Mouse (Mus musculus) liver, postnatal 0 days (tissue): ENCODE measurements around the gene Slc25a48. TPM values are rescaled to one million over a fixed set of nuclear protein-coding genes. Genes with fewer than 3 reads are reported as not detected.
A peak's percentile ranks its signal among the peaks of the same experiment; 100 is the strongest.

Source experiments
- ATAC-seq: fragments of 200-750 bp; cut with Nextera tagmentation; 2 replicates; pipeline ENCODE4 v1.8.0; 2017; ENCODE audit warnings: mild to moderate bottlenecking, moderate library complexity
- DNase-seq: peaks from one replicate; pipeline ENCODE4 v3.0.0-alpha.2; 2016
- H3K27ac ChIP-seq: fragments of 300-500 bp; sonication (generic); 2 replicates; pipeline ENCODE4 v1.5.1; 2014; ENCODE audit warnings: antibody characterized with exemption, moderate library complexity, mild to moderate bottlenecking, low read depth
- H3K27me3 ChIP-seq: fragments of 300-500 bp; sonication (generic); 2 replicates; pipeline ENCODE4 v1.6.1; 2014; ENCODE audit warnings: low read length, control low read depth, mixed read lengths; ENCODE audit not compliant: insufficient read depth
- H3K36me3 ChIP-seq: fragments of 300-500 bp; sonication (generic); replicated peaks from 2 replicates; pipeline ENCODE4 v1.6.1; 2014; ENCODE audit warnings: mild to moderate bottlenecking, control low read depth, low read length, moderate library complexity, mixed read lengths; ENCODE audit not compliant: insufficient read depth
- H3K4me1 ChIP-seq: fragments of 300-500 bp; sonication (generic); 2 replicates; pipeline ENCODE4 v1.6.1; 2014; ENCODE audit warnings: antibody characterized with exemption, mild to moderate bottlenecking, control low read depth; ENCODE audit not compliant: insufficient read depth
- H3K4me2 ChIP-seq: fragments of 300-500 bp; sonication (generic); 2 replicates; pipeline ENCODE4 v1.6.1; 2014; ENCODE audit warnings: low read depth, mild to moderate bottlenecking, low read length, moderate library complexity, mixed read lengths
- H3K4me3 ChIP-seq: fragments of 300-500 bp; sonication (generic); 2 replicates; pipeline ENCODE4 v1.5.1; 2014; ENCODE audit warnings: low read depth, low read length
- H3K9ac ChIP-seq: fragments of 300-500 bp; sonication (generic); replicated peaks from 2 replicates; pipeline ENCODE4 v1.6.1; 2014; ENCODE audit warnings: mild to moderate bottlenecking, moderate library complexity
- H3K9me3 ChIP-seq: fragments of 300-500 bp; sonication (generic); 2 replicates; pipeline ENCODE4 v1.6.1; 2016; ENCODE audit warnings: mild to moderate bottlenecking, control low read depth, low read length, mixed read lengths
- CTCF ChIP-seq: sonication (generic); IDR thresholded peaks from 2 replicates; pipeline ENCODE4 v1.5.1; 2016; ENCODE audit warnings: antibody characterized with exemption, low read depth
- EP300 ChIP-seq: IDR thresholded peaks from 2 replicates; pipeline ENCODE4 v1.6.1; 2016; ENCODE audit warnings: antibody characterized with exemption, low read depth, mild to moderate bottlenecking
- WGBS: fragments of 180-500 bp; shearing (Covaris S2); extraction: QIAGEN DNeasy Blood & Tissue Kit; methylation state at CpG from one replicate; pipeline ENCODE4 v1.1.7; 2014; ENCODE audit not compliant: insufficient replicate concordance; 5-methylcytosine and 5-hydroxymethylcytosine counted together
- polyA plus RNA-seq: library from polyadenylated mRNA; unstranded; fragments of >200 nt; fragmentation: Nextera tagmentation; extraction: Ambion mirVana; gene quantifications from 2 replicates; pipeline ENCODE4 v1.2.1, GENCODE M21; 2015

The Slc25a48 gene
- 1.5 and 1.6 TPM in 2 replicates for polyA plus RNA-seq

DNA sequence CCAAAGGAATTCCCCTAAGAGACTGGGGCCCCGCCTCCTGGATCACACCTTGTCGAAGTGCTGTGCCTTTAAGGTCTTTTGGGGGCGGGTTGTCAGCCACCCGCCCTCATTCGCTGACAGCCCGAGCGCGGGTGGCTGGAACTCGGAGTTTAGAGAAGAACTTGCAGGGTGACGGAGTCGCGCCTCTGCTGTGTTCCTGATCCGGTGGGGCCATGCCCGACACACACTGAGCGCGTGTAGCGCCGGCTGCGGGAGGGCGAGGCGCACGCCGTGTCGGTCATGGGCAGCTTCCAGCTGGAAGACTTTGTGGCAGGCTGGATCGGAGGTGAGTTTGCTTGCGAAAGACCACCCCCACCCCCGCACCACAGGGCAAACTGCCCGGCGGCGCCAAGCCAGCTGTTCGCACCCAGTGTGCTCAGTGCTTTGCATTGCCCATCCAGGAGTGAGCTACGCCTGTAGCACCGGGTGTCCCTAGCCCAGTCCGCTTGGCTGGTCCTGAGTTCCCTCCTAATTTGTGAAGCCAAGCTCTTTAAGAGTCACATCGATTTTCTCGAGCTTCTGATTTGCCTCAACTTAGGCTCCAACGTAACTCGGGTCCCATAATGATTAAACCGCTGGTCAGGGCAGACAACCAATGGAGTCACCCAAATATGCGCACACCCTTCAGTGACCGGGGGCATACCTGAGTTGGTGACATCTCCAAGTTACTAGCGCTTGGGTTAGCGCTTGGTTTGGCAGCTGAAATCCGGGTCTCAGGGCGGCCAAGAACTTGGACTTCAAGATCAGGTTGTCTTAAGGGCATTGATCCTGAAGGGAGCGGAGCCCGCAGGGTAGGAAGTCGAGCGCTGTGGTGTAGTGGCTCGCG, at the start of gene Slc25a48:
Gene Slc25a48, plus strand, starts transcription at position 145 of the 865 bp plus-strand sequence.
- peak; percentile 71 for DNase-seq
- Histone ChIP-seq H3K4me1 (no peaks in the 10 kb centered on the region; the same call in none of the 2 replicates), H3K4me2 (peak within 1 kb of the TSS; percentile 63), H3K9ac (peak within 1 kb of the TSS; percentile 54), H3K27me3 (peaks cover 11% of the 10 kb centered on the region; the same call in 1 of the 2 replicates), H3K4me3 (peak within 1 kb of the TSS; percentile 53), H3K27ac (peak within 1 kb of the TSS; percentile 94), H3K36me3 (no peaks in the 10 kb centered on the region), H3K9me3 (peaks cover 3% of the 10 kb centered on the region; the same call in 1 of the 2 replicates)
- 3% methylated on average over 51 of the region's 51 CpGs for WGBS
- TF ChIP-seq EP300 = 0 out of 2 replicates have a peak, but pooled peaks have one; percentile 36
- TF ChIP-seq CTCF = no peak
- peak; percentile 93 for ATAC-seq

DNA sequence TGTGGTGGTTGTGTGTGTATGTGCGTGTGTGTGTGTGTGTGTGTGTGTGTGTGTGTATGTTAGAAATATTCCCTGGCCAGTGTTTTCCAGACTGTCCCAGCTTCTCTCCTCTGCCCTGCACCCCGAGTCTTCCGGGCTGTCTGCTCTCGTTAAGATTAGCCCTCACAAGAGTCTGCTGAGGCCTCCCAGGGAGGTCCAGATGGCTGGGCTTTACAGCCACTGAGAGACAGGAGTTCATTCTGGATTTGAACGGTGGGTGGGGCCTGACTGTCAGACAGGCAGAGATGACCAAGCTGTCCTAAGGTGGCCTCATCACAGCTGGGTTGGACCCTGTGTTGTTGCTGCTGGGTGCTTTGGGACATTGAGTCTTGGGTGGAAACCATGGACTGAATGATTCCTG, 40.6 kb upstream of the Slc25a48 start:
- 59% methylated on average over 5 of the region's 5 CpGs for WGBS
- no peak for ATAC-seq
- no peak for TF ChIP-seq CTCF
- no peak for TF ChIP-seq EP300

DNA sequence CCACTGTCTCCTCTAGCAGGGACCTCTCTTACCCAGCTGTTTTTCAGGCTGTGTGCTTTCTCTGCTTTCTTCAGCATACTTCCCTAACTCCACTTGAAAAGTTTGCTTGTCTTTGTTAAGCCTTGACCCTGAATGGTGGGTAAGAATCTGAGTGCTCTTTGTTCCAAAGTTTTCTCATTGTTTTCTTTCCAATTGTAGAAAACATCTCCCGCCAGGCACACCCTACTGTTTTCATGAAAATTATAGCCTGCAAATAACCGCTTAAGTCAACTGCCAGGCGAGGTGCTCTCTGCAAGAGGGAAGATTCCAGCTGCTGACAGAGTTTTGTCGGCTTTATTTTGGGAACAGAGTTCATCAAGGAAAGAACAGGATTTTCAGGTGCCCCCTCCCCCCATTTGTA, 37.0 kb upstream of the Slc25a48 start:
- H3K27ac ChIP-seq = no peak overlapping the region
- H3K9ac ChIP-seq = no peak overlapping the region
- no peak overlapping the region for H3K4me3 ChIP-seq
- no peak for ATAC-seq
- no peaks in the 10 kb centered on the region for H3K27me3 ChIP-seq
- no peaks in the 10 kb centered on the region for H3K36me3 ChIP-seq
- DNase-seq = no peak
- H3K9me3 ChIP-seq = no peaks in the 10 kb centered on the region
- no peak for TF ChIP-seq EP300
- no peak for TF ChIP-seq CTCF
- no peak overlapping the region for H3K4me2 ChIP-seq
- H3K4me1 ChIP-seq = no peaks in the 10 kb centered on the region
- WGBS = 74% methylated on average over 4 of the region's 4 CpGs

More for the DNA sequence above, 40.6 kb upstream of the Slc25a48 start:
- no peaks in the 10 kb centered on the region for H3K36me3 ChIP-seq
- H3K9me3 ChIP-seq = no peaks in the 10 kb centered on the region
- H3K27me3 ChIP-seq = no peaks in the 10 kb centered on the region
- no peak overlapping the region for H3K27ac ChIP-seq
- DNase-seq = no peak
- H3K9ac ChIP-seq = no peak overlapping the region
- no peak overlapping the region for H3K4me3 ChIP-seq
- no peak overlapping the region for H3K4me2 ChIP-seq
- no peaks in the 10 kb centered on the region for H3K4me1 ChIP-seq

DNA sequence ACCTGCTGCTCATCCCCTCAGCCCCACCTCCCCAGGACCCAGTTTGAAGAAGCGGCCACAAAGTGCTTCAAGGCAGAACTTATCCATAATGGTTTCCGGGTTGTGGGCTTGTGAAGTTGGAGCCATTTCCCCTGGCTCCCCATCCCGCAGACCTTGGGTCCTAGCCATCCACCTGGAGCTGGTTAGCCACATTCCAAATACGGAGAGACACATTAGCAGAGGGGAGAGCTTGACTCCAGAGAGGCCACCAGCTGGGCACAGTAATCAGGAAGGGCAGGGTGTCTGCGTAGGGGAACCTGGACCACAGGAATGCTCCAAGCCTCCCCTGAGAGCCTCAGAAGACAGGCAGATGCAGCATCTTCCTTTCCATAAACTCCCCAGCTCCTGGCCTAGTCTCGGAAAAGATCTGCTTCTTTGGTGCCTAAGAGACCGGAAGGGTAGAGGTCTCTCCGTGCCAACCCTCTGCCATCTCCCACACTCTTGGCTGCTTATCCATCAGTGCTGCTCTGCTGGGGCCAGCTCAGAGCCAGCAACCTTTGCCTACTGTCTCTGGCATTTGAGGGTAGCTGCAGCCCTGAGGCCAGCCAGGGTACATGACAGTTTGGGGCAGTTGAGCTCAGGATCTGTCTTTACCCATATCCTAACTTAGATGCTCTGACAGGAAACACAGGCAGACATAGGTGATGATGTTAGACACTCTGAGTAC, 34.6 kb upstream of the Slc25a48 start:
- 80% methylated on average over 8 of the region's 8 CpGs for WGBS
- H3K27me3 ChIP-seq = no peaks in the 10 kb centered on the region
- H3K27ac ChIP-seq = no peak overlapping the region
- no peaks in the 10 kb centered on the region for H3K4me1 ChIP-seq
- DNase-seq (no peak), ATAC-seq (no peak)
- no peaks in the 10 kb centered on the region for H3K9me3 ChIP-seq
- TF ChIP-seq EP300 (no peak), CTCF (no peak)
- no peak overlapping the region for H3K9ac ChIP-seq
- H3K4me3 ChIP-seq = no peak overlapping the region
- no peaks in the 10 kb centered on the region for H3K36me3 ChIP-seq
- no peak overlapping the region for H3K4me2 ChIP-seq

GRCm38 (mm10) chr13:56404511-56405140, 33.5 kb upstream of the Slc25a48 start:
- H3K4me3 ChIP-seq = no peak overlapping the region
- H3K4me1 ChIP-seq = no peaks in the 10 kb centered on the region
- no peak overlapping the region for H3K4me2 ChIP-seq
- no peak overlapping the region for H3K27ac ChIP-seq
- 66% methylated on average over 6 of the region's 6 CpGs for WGBS
- ATAC-seq (no peak), DNase-seq (no peak)
- no peak for TF ChIP-seq EP300
- no peak for TF ChIP-seq CTCF
- H3K36me3 ChIP-seq = no peaks in the 10 kb centered on the region
- H3K9me3 ChIP-seq = no peaks in the 10 kb centered on the region
- no peaks in the 10 kb centered on the region for H3K27me3 ChIP-seq
- H3K9ac ChIP-seq = no peak overlapping the region
